Mouse (Mus musculus) lung, postnatal 0 days (tissue): ENCODE measurements around the gene Sbf1.

Experiments used
- CTCF ChIP-seq: IDR thresholded peaks from 2 replicates; pipeline ENCODE4 v1.5.1; 2016; ENCODE audit warnings: antibody characterized with exemption, mild to moderate bottlenecking
- EP300 ChIP-seq: IDR thresholded peaks from 2 replicates; pipeline ENCODE4 v1.6.1; 2016; ENCODE audit warnings: antibody characterized with exemption, mild to moderate bottlenecking, control low read depth

DNA sequence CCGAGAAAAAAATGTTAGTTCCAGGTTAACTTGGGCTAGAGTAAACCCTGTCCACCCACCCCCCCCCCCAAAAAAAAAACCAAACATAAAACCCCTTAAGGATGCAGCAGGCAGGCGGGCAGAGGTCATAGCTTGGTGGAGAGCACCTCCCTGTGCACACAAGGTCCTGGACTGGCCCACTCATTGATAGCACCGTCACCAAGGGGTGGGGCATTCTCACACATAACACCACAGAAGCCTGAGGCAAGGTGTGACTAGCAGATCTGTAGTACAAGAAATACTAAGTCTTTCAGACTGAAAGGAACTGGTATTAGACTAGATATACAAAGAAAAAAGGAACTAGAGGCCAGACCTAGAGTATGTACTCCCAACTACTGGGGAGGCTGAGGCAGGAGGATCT lies 23.6 kb downstream of the Sbf1 start:
- TF ChIP-seq CTCF (no peak), EP300 (no peak)
